Mouse (Mus musculus) lung, postnatal 0 days (tissue): ENCODE results near the gene Gm28048. TPM values are rescaled to one million over a fixed set of nuclear protein-coding genes. Genes with fewer than 3 reads are reported as not detected.
A peak's percentile ranks its signal among the peaks of the same experiment; 100 is the strongest.

ENCODE experiments used
- ATAC-seq: fragments of 200-750 bp; cut with Nextera tagmentation; 2 replicates; pipeline ENCODE4 v1.8.0; 2017; ENCODE audit warnings: moderate library complexity
- DNase-seq: peaks from one replicate; pipeline ENCODE4 v3.0.0-alpha.2; 2016; ENCODE audit warnings: low spot score
- H3K27ac ChIP-seq: fragments of 300-500 bp; sonication (generic); 2 replicates; pipeline ENCODE4 v1.5.1; 2014; ENCODE audit warnings: antibody characterized with exemption, mild to moderate bottlenecking, low read length, mixed read lengths
- H3K27me3 ChIP-seq: fragments of 300-500 bp; sonication (generic); replicated peaks from 2 replicates; pipeline ENCODE4 v1.6.1; 2014; ENCODE audit warnings: low read length, mixed read lengths; ENCODE audit not compliant: insufficient read depth
- H3K36me3 ChIP-seq: fragments of 300-500 bp; sonication (generic); 2 replicates; pipeline ENCODE4 v1.6.1; 2014; ENCODE audit warnings: low read length, mixed read lengths; ENCODE audit not compliant: insufficient read depth
- H3K4me1 ChIP-seq: fragments of 300-500 bp; sonication (generic); 2 replicates; pipeline ENCODE4 v1.6.1; 2014; ENCODE audit warnings: antibody characterized with exemption, low read depth, low read length, mixed read lengths; ENCODE audit not compliant: insufficient read depth
- H3K4me2 ChIP-seq: fragments of 300-500 bp; sonication (generic); replicated peaks from 2 replicates; pipeline ENCODE4 v1.6.1; 2014; ENCODE audit warnings: low read depth, mild to moderate bottlenecking, low read length, moderate library complexity, mixed read lengths
- H3K4me3 ChIP-seq: fragments of 300-500 bp; sonication (generic); 2 replicates; pipeline ENCODE4 v1.5.1; 2014; ENCODE audit warnings: low read depth, low read length
- H3K9ac ChIP-seq: fragments of 300-500 bp; sonication (generic); replicated peaks from 2 replicates; pipeline ENCODE4 v1.6.1; 2014; ENCODE audit warnings: low read depth, mild to moderate bottlenecking
- H3K9me3 ChIP-seq: fragments of 300-500 bp; sonication (generic); 2 replicates; pipeline ENCODE4 v1.6.1; 2016; ENCODE audit warnings: low read length, mixed read lengths
- CTCF ChIP-seq: IDR thresholded peaks from 2 replicates; pipeline ENCODE4 v1.5.1; 2016; ENCODE audit warnings: antibody characterized with exemption, mild to moderate bottlenecking
- EP300 ChIP-seq: IDR thresholded peaks from 2 replicates; pipeline ENCODE4 v1.6.1; 2016; ENCODE audit warnings: antibody characterized with exemption, mild to moderate bottlenecking, control low read depth
- WGBS: fragments of 180-500 bp; shearing (Covaris S2); extraction: QIAGEN DNeasy Blood & Tissue Kit; methylation state at CpG from one replicate; pipeline ENCODE4 v1.1.7; 2014; 5-methylcytosine and 5-hydroxymethylcytosine counted together
- polyA plus RNA-seq: library from polyadenylated mRNA; unstranded; fragments of >200 nt; fragmentation: Nextera tagmentation; extraction: Ambion mirVana; gene quantifications from 2 replicates; pipeline ENCODE4 v1.2.1, GENCODE M21; 2015

Gm28048 gene
- polyA plus RNA-seq, 1 experiment from 2014 or later = 26.1 TPM

DNA sequence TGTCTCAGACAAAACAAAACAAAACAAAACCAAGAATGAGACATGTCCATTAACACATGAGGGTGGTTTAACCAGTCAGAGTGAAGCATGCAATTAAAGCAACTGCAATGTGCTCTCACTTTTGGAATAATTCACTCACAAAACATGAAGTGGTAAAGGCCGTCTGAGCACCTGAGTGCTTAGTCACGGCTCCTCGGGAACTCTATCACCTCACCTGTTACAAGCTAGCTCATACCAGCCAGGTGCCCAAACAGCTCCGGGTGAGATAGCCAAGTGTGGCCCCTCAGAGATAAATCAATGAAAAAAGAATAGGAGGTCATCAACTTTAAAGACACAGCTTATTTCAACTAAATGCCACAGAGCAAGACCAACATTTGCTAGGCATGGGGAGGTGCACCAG lies 127.3 kb downstream of the Gm28048 start:
- TF ChIP-seq CTCF = no peak
- no peak overlapping the region for H3K4me2 ChIP-seq
- no peaks in the 10 kb centered on the region for H3K9me3 ChIP-seq
- DNase-seq (no peak), ATAC-seq (no peak)
- no peaks in the 10 kb centered on the region for H3K36me3 ChIP-seq
- H3K9ac ChIP-seq = no peak overlapping the region
- H3K27ac ChIP-seq = no peak overlapping the region
- WGBS = 55% methylated on average over 4 of the region's 4 CpGs
- H3K4me3 ChIP-seq = no peak overlapping the region
- peaks cover 30% of the 10 kb centered on the region for H3K4me1 ChIP-seq
- H3K27me3 ChIP-seq = no peaks in the 10 kb centered on the region

DNA sequence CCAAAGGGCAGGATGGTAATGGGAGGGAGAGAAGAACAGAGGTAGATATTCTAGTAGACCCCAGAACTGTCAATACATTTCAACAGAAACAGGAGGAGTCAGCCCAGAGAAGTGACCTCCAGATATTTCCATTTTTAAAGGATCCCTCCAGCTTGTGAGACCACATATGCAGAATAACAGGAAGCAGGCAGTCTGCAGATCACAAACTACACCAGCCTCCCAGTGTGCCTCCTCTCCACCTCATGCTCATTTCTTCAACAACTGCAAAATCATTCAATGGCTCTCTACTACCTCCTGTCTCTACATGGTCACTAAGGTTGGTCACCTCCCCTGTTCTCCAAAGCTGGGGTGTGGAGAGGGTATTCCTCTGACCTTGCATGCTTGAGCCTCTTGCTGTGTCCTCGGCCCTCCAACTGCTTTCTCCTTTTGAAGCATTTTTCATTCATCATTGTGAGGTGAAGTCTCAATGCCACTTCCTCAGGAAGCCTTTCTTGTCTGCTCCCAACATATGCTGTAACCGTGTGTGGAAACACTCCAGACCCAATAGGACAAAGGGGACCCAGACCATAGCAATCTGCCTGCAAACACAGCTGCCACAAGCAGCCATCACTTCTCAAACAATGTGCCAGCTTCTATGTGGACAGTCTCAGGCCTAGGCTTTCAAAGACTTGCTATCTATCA lies 128.3 kb downstream of the Gm28048 start:
- Histone ChIP-seq H3K4me3 (no peak overlapping the region), H3K4me2 (0 out of 2 replicates have a peak overlapping the region, but pooled peaks have one; percentile 0), H3K27ac (peak overlapping the region; percentile 21), H3K27me3 (no peaks in the 10 kb centered on the region), H3K36me3 (no peaks in the 10 kb centered on the region), H3K9me3 (no peaks in the 10 kb centered on the region), H3K4me1 (peaks cover 40% of the 10 kb centered on the region), H3K9ac (no peak overlapping the region)
- DNase-seq (no peak), ATAC-seq (peak; percentile 24; the same call in 1 of the 2 replicates)
- TF ChIP-seq CTCF = no peak
- TF ChIP-seq EP300 = no peak
- 28% methylated on average over 2 of the region's 2 CpGs for WGBS

DNA sequence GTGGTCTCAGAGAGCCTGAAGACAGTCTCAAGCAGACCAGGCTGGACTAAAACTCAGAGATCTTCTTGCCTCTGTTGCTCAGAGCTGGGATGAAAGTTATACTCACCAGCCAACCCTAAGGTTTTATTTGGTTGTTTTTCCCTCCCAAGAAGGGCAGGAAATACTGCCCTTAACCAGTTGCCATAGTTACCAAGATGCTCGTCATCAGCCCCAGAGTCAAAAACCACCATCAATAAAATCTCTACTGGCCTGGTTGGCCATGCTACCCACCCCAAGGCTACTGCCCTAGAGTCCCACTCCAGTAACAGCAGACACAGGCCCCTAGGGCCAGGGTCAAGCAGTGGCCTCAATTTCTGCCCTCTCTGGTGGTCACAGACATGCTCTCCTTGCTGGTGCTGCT lies 129.4 kb downstream of the Gm28048 start:
- no peak overlapping the region for H3K4me3 ChIP-seq
- 68% methylated on average over 1 of the region's 1 CpGs for WGBS
- no peak overlapping the region for H3K9ac ChIP-seq
- TF ChIP-seq EP300 (no peak), CTCF (no peak)
- DNase-seq (no peak), ATAC-seq (no peak)
- H3K4me2 ChIP-seq = no peak overlapping the region
- no peaks in the 10 kb centered on the region for H3K36me3 ChIP-seq
- H3K9me3 ChIP-seq = no peaks in the 10 kb centered on the region
- peaks cover 50% of the 10 kb centered on the region for H3K4me1 ChIP-seq
- no peaks in the 10 kb centered on the region for H3K27me3 ChIP-seq
- H3K27ac ChIP-seq = 0 out of 2 replicates have a peak overlapping the region, but pooled peaks have one; percentile 21

GRCm38 (mm10) chr11:22851416-22851815 lies 130.5 kb downstream of the Gm28048 start:
- ATAC-seq = peak; percentile 41; the same call in 1 of the 2 replicates
- peak overlapping the region; percentile 33; the same call in 1 of the 2 replicates for H3K27ac ChIP-seq

GRCm38 (mm10) chr11:22850077-22850476 lies 131.8 kb downstream of the Gm28048 start:
- H3K4me2 ChIP-seq = no peak overlapping the region

More at GRCm38 (mm10) chr11:22851416-22851815, 130.5 kb downstream of the Gm28048 start:
- no peak overlapping the region for H3K4me2 ChIP-seq
- no peak for DNase-seq
- H3K27me3 ChIP-seq = no peaks in the 10 kb centered on the region
- no peak overlapping the region for H3K9ac ChIP-seq
- TF ChIP-seq CTCF (no peak), EP300 (no peak)
- H3K4me3 ChIP-seq = no peak overlapping the region
- WGBS = 30% methylated on average over 4 of the region's 4 CpGs
- no peaks in the 10 kb centered on the region for H3K36me3 ChIP-seq
- no peaks in the 10 kb centered on the region for H3K9me3 ChIP-seq
- peaks cover 55% of the 10 kb centered on the region for H3K4me1 ChIP-seq

GRCm38 (mm10) chr11:22848649-22849195 lies 133.2 kb downstream of the Gm28048 start:
- Histone ChIP-seq H3K4me3 (no peak overlapping the region), H3K4me2 (no peak overlapping the region), H3K9me3 (no peaks in the 10 kb centered on the region), H3K27ac (peak overlapping the region; percentile 65), H3K36me3 (no peaks in the 10 kb centered on the region), H3K27me3 (no peaks in the 10 kb centered on the region), H3K9ac (no peak overlapping the region), H3K4me1 (peaks cover 74% of the 10 kb centered on the region)
- DNase-seq = no peak
- TF ChIP-seq CTCF (no peak), EP300 (no peak)
- no peak for ATAC-seq
- WGBS = 61% methylated on average over 5 of the region's 5 CpGs

More at GRCm38 (mm10) chr11:22850077-22850476, 131.8 kb downstream of the Gm28048 start:
- peaks cover 64% of the 10 kb centered on the region for H3K4me1 ChIP-seq
- no peak overlapping the region for H3K27ac ChIP-seq
- H3K4me3 ChIP-seq = no peak overlapping the region
- no peak overlapping the region for H3K9ac ChIP-seq
- no peak for DNase-seq
- H3K27me3 ChIP-seq = no peaks in the 10 kb centered on the region
- no peak for ATAC-seq
- no peak for TF ChIP-seq EP300
- 0 out of 2 replicates have a peak, but pooled peaks have one; percentile 14 for TF ChIP-seq CTCF
- no peaks in the 10 kb centered on the region for H3K36me3 ChIP-seq
- H3K9me3 ChIP-seq = no peaks in the 10 kb centered on the region
- 45% methylated on average over 4 of the region's 4 CpGs for WGBS
